Mouse (Mus musculus) C2C12 (cell line): ENCODE results near the gene Tescl. TPM values are rescaled to one million over a fixed set of nuclear protein-coding genes. Genes with fewer than 3 reads are reported as not detected.

Experiments
- H3K27me3 ChIP-seq: one replicate; pipeline ENCODE4 v1.6.1; 2011; ENCODE audit not compliant: control insufficient read depth, insufficient read depth, insufficient read length
- H3K36me3 ChIP-seq: one replicate; pipeline ENCODE4 v1.6.1; 2011; ENCODE audit not compliant: control insufficient read depth, insufficient read depth
- H3K4me3 ChIP-seq: one replicate; pipeline ENCODE4 v1.5.1; 2011; ENCODE audit warnings: mild to moderate bottlenecking, control low read depth; ENCODE audit not compliant: poor library complexity, insufficient read depth, severe bottlenecking
- H3K79me2 ChIP-seq: one replicate; pipeline ENCODE4 v1.6.1; 2011; ENCODE audit not compliant: control insufficient read depth, insufficient read depth
- H3K79me3 ChIP-seq: one replicate; pipeline ENCODE4 v1.6.1; 2011; ENCODE audit warnings: low read depth, control low read depth
- H3ac ChIP-seq: one replicate; pipeline ENCODE3; 2011; ENCODE audit warnings: low read depth; ENCODE audit not compliant: control insufficient read depth, insufficient read length
- CEBPB ChIP-seq: IDR thresholded peaks from one replicate; pipeline ENCODE4 v1.6.1; 2011; ENCODE audit warnings: low read depth, mild to moderate bottlenecking, control low read depth, moderate library complexity
- CTCF ChIP-seq: IDR thresholded peaks from one replicate; pipeline ENCODE4 v1.5.1; 2011; ENCODE audit not compliant: control insufficient read depth, insufficient read depth, insufficient read length
- FOSL1 ChIP-seq: IDR thresholded peaks from one replicate; pipeline ENCODE4 v1.8.0; 2011; ENCODE audit warnings: mild to moderate bottlenecking, low read length; ENCODE audit not compliant: poor library complexity, insufficient read depth, severe bottlenecking
- MAX ChIP-seq: IDR thresholded peaks from one replicate; pipeline ENCODE4 v1.6.1; 2011; ENCODE audit warnings: mild to moderate bottlenecking, control low read depth
- MYOD1 ChIP-seq: IDR thresholded peaks from one replicate; pipeline ENCODE4 v1.6.1; 2011; ENCODE audit warnings: low read depth; ENCODE audit not compliant: control insufficient read depth, insufficient read length
- MYOG ChIP-seq: IDR thresholded peaks from one replicate; pipeline ENCODE4 v1.6.1; 2011; ENCODE audit not compliant: control insufficient read depth, insufficient read length; ENCODE audit errors: extremely low read depth
- USF1 ChIP-seq: IDR thresholded peaks from one replicate; pipeline ENCODE4 v1.6.1; 2011; ENCODE audit warnings: low read depth, mild to moderate bottlenecking, control low read depth, moderate library complexity
- microRNA-seq: library from miRNA; unstranded; fragments of <30 nt; microRNA quantifications from one replicate; pipeline ENCODE4, GENCODE M21; 2019; ENCODE audit warnings: borderline microRNAs expressed
- polyA plus RNA-seq: library from polyadenylated mRNA; unstranded; fragments of >200 nt; fragmentation: generic; extraction: Trizol; gene quantifications from one replicate; pipeline ENCODE4 v1.2.1, GENCODE M21; 2012; ENCODE audit warnings: missing spikeins

The Tescl gene
- polyA plus RNA-seq, 1 experiment: 0.22 TPM

- H3K36me3 ChIP-seq: no peaks in the 10 kb centered on the region
- no peak overlapping the region for H3K4me3 ChIP-seq
- no peaks in the 10 kb centered on the region for H3K79me3 ChIP-seq
- peaks cover 3% of the 10 kb centered on the region for H3K27me3 ChIP-seq
- H3K79me2 ChIP-seq: no peaks in the 10 kb centered on the region
- TF ChIP-seq MAX (no peak), CEBPB (no peak), MYOG (no peak), MYOD1 (no peak), USF1 (no peak), FOSL1 (no peak), CTCF (no peak)
- no peak overlapping the region for H3ac ChIP-seq
Observed at GRCm38 (mm10) chr7:24286090-24286489, 47.6 kb downstream of the Tescl start.

Small RNAs within 50 kb of the gene (microRNA-seq; reads per million reads assigned to microRNA genes)
- gene Gm27592: not detected

Other genes starting within 250 kb of the Tescl start
- 0.48 TPM for gene Zfp112, start 221.6 kb downstream of the Tescl start, polyA plus RNA-seq
- gene Zfp235, start 199.8 kb downstream of the Tescl start, polyA plus RNA-seq: 1.5 TPM
- gene Zfp114, start 158.9 kb downstream of the Tescl start, polyA plus RNA-seq: not detected
- 2.0 TPM for gene Zfp111, start 122.5 kb downstream of the Tescl start, polyA plus RNA-seq
- 0.26 TPM for gene Zfp109, start 96.4 kb downstream of the Tescl start, polyA plus RNA-seq
- gene Zfp108, start 79.1 kb downstream of the Tescl start, polyA plus RNA-seq: 0.25 TPM
- 1.8 TPM for gene Zfp93, start 63.5 kb downstream of the Tescl start, polyA plus RNA-seq
- 8.8 TPM for gene Zfp61, start 32.7 kb downstream of the Tescl start, polyA plus RNA-seq
- 2.4 TPM for gene Zfp94, start 17.3 kb downstream of the Tescl start, polyA plus RNA-seq
- not detected for gene Lypd5, start 15.3 kb upstream of the Tescl start, polyA plus RNA-seq
- 82.2 TPM for gene Kcnn4, start 36.3 kb upstream of the Tescl start, polyA plus RNA-seq
- 21.8 TPM for gene Smg9, start 65.7 kb upstream of the Tescl start, polyA plus RNA-seq
- 0.33 TPM for gene Irgc1, start 118.4 kb upstream of the Tescl start, polyA plus RNA-seq
- gene Plaur, start 128.5 kb upstream of the Tescl start, polyA plus RNA-seq: 191 TPM
- gene Cadm4, start 148.1 kb upstream of the Tescl start, polyA plus RNA-seq: 160 TPM
- gene Zfp428, start 173.1 kb upstream of the Tescl start, polyA plus RNA-seq: 53.8 TPM
- gene AC161166.1, start 178.5 kb upstream of the Tescl start, polyA plus RNA-seq: 0.16 TPM
- 7.9 TPM for gene Irgq, start 196.8 kb upstream of the Tescl start, polyA plus RNA-seq
- gene Pinlyp, start 212.2 kb upstream of the Tescl start, polyA plus RNA-seq: 0.23 TPM
- 57.4 TPM for gene Xrcc1, start 212.4 kb upstream of the Tescl start, polyA plus RNA-seq